In genomic region chr8:45454426-45454825, GRCm38 (mm10) we compare ENCODE assay signal across 8 mouse cellular contexts.
DNase-seq lines count a peak whose midpoint lies in the region.

No protein-coding gene starts in this region.

- DNase-seq in right cerebral cortex, adult 18-20 months, result peak; percentile 71
- no peak for DNase-seq in right cerebral cortex, postnatal 14 days
- peak; percentile 39 for DNase-seq in cerebellum, adult 8-10 months
- peak; percentile 40 to 53 for DNase-seq in frontal cortex, postnatal 10 days (ENCODE audit: low spot score in 2 of 2)
- DNase-seq in hindlimb bud, embryonic 11.5 days (ENCODE audit: extremely low spot score, low read depth, low spot score), result peak; percentile 52
- peak; percentile 63 for DNase-seq in left cerebral cortex, adult 11 months (ENCODE audit: low spot score)
- peak; percentile 76 for DNase-seq in mesoderm, embryonic 11.5 days (ENCODE audit: low read depth, low spot score)
- DNase-seq in splenic B cell, adult 2 months (ENCODE audit: low read depth, low spot score), result peak; percentile 64

- H3K27me3 ChIP-seq in splenic B cell, adult 2 months (ENCODE audit: control insufficient read depth, insufficient read depth, low read length, poor library complexity, severe bottlenecking), result no peaks in the 10 kb centered on the region

- H3K36me3 ChIP-seq in splenic B cell, adult 2 months (ENCODE audit: control insufficient read depth, insufficient read depth, low read length, poor library complexity, severe bottlenecking), result no peaks in the 10 kb centered on the region
